Mouse (Mus musculus) G1E-ER4 (cell line): Measurements from ENCODE around the gene Mtfr2. TPM values are rescaled to one million over a fixed set of nuclear protein-coding genes. Genes with fewer than 3 reads are reported as not detected.

Source experiments
- GATA1 ChIP-seq: IDR thresholded peaks from one replicate; pipeline ENCODE4 v1.8.0; 2012; ENCODE audit warnings: low read length, inconsistent platforms
- polyA plus RNA-seq: library from polyadenylated mRNA; stranded (reverse); fragments of >175 nt; gene quantifications from 2 replicates; pipeline ENCODE4 v1.2.3, GENCODE M21; 2012

The Mtfr2 gene
- polyA plus RNA-seq: 9.3 and 10.3 TPM in 2 replicates

DNA sequence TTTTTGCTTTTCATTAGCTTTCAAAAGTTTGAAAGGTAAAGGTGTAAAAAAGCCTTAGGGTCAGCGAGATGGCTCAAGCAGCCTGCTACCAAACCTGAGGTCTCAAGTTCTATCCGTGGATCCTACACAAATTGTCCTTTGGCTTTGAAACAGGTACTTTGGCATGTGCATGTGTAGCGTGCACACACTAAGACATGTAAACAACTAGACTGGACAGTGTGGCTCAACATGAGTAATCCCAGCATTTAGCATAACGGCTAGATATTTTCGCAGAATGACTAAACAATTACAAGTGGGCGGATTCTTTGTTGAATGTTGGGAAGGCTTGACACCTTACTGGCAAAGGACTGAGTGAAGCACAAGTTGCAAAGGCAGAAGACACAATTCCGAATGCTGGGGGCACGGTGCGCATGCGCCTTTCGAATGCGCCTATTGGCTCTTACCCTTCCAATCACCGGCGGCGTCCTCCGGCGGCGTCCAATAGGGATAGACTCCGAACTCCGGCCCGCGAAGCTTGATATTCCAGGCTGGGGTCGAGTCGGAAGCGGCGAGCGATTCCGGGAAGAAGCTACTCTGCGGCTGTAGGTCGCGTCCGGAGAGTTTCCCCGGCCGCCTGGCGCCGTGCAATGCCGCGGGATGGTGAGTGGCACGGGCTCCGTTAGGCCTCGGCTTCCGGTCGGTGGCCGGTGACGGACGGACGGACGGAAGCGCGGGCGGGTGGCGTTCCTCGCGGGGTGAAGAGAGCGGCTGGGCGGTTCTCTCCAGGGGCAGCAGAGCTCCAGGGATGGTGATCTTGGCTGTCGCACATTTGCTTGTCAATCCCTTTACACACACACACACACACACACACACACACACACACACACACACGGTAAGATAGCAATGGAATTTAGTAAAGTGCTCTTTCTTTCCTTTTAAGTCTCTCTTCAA lies at the start of gene Mtfr2:
Mtfr2 (plus strand) TSS at position 486 of the 930 bp plus-strand sequence.
- TF ChIP-seq GATA1: no peak

DNA sequence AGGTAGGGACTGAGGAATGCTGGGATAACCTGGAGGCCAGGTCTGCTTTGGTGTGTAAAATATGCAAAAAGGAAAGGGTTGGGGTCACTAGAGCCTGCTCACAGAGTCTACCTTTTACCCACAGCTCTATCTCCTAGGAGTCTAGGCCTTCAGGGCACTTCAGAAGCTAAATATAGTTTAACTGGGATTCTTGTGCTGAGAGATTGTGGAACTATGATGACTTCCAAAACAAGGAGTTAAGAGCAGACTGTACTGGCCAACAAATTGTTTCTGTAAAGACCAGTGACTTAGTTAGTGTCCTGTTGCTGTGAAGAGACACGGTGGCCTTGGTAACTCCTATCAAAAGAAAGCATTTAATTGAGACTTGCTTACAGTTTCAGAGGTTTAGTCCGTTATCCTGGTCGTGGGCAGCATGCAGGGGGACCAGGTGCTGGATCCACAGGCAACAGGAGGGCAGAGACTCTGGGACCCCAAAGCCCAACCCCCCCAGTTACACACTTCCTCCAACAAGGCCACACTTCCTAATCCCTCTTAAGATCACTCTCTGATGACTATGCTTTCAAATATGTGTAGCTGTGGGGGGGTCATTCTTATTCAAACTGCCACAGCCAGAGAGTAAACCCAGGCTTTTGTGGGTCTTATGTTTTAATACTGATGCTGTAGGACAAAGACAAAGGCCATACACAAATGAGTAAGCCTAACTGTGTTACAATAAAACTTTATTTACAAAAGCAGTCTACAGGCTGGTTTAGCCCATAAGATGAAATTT lies 49.2 kb upstream of the Mtfr2 start:
- TF ChIP-seq GATA1: no peak

DNA sequence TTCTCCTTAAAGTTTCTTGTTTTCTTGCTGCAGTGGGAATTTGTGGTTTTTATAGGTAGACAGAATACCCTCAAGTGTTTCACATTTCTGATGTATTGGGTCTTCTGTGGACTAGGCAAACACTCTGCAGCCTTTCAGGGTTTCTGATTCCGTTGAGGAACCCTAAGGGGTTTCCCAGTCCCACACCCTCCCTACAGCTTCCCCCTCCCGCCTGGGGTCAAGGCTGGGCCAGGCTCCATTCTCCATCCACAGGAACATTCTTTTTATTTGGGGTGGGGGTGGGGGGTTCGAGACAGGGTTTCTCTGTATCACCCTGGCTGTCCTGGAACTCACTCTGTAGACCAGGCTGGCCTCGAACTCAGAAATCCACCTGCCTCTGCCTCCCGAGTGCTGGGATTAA lies 48.5 kb upstream of the Mtfr2 start:
- TF ChIP-seq GATA1: no peak

DNA sequence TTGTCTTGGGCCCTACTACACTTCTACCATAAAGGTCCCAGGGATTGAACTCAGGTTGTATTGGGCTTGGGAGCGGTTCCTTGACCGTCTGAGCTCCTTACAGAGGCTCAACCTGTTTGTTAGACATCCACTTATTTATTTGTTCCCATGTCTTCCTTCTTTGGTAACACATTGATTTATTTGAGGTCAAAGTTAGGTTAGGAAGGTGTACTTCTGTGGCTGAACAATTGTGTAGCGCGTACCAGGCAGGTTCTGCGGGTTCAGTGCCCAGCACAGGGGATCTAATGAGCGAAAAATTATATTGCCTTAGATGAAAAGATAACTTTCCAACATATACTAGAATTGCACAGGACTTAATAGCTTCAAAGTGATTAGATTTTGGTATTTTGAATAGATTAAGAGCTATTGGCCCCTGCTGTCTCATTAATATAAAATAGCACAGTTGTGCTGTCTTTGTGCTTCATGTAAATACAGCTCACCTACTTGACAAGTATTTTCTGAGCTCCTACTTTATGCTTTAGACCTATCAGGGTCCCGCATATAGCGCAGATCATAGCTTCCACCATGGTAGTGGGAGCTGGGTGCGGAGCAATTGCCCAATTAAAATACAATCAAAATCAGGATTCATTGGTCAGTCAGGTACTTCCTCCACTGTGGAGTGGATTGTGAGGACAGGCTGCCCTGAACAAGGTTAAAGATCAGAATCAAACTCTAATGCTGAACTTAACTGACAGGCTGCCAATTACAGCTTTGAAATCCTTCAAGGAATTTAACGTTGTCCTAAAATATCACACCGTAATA lies 36.4 kb upstream of the Mtfr2 start:
- no peak for TF ChIP-seq GATA1

DNA sequence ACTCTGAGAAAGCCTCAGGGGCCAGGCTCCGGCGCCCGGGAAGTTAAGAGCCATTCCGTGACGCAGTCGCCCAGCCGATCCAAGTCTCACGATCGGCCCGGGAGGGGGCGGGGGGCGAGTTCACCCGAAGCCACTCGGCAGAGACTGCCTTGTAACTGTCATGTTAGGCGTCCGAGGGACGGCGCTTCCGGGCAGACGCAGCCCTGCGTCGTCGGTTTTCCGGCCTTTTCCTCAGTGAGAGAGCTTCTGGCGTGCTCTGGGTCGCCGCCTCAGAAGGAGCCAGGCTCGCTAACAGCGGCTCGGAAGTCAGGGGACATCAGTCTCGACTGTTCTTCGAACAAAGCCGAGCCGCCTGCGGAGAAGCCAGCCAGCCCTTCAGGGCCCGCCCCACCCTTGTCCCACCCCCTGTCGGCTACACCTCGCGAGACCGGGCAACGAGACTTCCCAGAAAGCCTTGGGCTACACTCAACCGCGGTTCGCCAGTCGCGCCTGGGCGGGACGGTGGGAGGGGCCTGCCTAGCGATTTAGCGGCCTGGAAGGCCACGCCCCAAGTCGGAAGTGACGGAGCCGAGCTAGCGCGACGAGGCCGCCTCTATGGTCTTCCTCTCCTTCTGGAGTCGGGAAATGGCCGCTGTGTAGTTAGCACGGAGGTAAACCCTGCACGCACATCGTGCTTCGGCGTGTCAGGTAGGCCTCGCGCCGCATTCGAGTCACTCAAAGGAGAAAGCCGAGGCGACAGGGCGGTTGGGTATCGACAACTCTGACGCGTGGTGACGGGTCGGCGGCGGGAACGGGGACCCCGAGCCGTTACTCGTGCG lies 35.4 kb upstream of the Mtfr2 start, which contains the start of gene Bclaf1:
Bclaf1 (plus strand) TSS at position 552 of the 818 bp plus-strand sequence.
- no peak for TF ChIP-seq GATA1

DNA sequence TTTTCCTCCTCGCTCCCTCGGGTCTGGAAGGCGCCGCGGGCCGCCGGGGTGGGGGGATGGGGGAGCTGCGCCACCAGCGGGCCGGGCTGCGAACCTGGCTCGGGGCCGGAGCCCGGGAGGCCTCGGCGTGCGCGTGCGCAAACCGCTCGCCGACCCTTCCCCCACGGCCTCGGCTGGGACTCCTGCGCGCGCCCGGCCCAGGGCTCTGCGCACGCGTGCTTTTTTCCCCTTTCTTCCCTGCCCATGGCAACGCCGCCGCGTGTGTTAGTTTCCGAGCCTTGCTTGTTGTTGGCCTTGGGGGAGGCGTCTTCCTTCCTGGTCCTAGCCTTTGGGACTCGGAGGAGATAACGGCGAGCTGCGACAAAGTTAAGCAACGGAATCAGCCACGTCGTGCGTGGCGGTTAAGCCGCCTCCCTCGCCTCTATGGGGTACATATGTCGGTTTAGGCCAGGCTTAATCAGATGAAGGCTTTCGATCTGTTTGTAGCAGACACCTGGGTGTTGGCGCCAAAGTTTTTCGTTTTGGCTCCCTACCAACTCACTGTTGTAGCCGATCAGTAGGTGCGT lies 34.8 kb upstream of the Mtfr2 start:
- TF ChIP-seq GATA1: no peak

DNA sequence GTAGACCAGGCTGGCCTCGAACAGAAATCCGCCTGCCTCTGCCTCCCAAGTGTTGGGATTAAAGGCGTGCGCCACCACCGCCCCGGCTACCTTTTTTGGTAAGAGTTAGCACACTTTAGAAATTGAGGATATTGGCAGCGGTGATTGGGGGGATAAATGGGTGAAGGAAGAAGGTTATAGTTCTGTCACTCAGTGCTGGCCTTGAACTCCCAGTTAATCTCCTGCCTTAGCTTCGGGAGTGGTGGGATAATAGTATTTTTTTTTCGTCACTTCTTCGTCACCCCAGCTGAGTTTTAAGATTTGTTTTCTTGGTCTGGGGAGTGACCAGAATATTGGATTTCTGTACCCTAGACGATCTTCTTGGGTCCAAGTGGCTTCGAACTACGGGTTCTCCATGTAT lies 34.1 kb upstream of the Mtfr2 start:
- no peak for TF ChIP-seq GATA1

DNA sequence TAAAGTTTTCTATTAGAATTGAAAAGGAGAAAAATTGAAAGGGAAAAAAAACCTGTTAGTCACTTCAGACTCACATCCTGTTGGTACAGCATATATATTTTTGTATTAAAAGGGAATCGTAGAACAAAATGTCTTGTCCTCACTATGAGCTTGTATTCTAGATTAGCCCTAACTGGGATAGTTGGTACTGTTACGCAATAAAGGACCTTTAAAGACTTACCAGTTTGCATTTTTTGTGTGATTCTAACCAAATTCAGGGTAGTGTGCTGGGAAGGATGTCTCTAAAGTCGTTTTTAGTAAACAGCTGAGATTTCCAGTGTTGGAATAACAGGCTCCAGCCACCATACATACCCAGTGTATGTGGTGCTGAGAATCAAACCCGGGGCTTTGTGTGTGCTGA lies 33.6 kb upstream of the Mtfr2 start:
- no peak for TF ChIP-seq GATA1

DNA sequence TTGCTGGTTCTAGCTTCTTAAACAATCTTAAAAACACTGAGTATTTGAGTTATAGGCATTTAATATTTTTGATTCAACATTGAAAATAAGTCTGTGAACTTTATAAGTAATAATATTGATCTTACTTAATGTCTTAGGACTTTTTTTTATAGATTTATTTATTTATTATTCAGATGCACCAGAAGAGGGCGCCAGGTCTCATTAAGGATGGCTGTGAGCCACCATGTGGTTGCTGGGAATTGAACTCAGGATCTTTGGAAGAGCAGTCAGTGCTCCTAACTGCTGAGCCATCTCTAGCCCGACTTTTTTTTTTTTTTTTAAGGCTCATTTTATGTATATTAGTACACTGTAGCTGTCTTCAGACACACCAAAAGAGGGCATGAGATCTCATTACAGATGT lies 32.8 kb upstream of the Mtfr2 start:
- TF ChIP-seq GATA1: no peak

DNA sequence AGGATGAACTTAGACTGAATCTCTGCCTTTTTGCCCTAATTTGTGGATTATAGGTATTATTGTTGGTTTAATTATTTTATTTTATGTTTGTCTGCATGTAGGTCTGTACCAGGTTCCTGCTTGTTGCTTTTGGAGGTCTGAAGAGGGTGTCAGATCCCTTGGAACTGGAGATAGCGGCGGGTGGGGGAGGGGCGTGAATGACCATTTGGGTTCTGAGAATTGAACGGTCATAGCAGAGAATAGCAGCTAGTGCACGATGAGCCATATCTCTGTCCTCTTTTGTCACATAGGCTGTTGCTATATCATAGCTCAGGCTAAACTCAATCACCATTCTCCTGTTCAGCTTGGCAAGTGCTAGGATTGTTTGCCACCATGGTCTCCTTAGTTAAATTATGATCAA lies 30.1 kb upstream of the Mtfr2 start:
- TF ChIP-seq GATA1: no peak

DNA sequence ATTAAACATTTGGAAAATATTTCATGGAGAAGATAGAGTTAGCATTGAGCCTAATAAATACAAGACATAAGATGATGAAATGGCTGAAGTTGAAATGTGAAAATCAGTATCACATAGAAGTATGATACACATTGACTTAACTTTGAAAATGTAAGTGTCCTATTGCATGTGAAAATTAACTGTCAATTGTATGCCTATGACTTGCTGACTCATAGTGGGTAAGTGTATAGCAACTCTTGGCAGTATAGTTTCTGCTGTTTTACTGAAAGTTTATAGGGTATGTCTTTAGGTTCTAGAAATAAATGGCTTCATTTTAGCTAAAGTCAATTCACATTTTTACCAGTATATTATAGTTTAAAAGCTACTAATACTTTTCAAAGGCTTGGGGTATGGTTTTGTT lies 21.3 kb upstream of the Mtfr2 start:
- no peak for TF ChIP-seq GATA1

DNA sequence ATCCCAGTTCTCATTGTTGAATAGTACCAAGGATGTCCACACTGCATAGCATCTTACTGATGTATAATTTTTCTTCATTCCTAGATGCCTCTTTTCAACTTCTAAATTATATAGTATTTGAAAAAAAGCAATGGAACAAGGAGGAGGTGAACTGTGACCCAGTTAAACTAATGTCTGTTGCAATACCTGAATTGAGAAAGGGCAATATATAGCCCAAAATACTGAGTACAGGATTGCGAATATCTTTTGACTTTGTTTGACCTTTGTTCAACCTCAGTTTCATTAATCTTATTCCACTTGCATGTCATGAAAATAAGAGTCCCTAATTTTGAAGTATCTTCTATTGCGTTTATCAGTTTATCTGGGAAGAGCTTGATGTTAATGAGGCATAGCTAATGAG lies 16.3 kb upstream of the Mtfr2 start:
- no peak for TF ChIP-seq GATA1

DNA sequence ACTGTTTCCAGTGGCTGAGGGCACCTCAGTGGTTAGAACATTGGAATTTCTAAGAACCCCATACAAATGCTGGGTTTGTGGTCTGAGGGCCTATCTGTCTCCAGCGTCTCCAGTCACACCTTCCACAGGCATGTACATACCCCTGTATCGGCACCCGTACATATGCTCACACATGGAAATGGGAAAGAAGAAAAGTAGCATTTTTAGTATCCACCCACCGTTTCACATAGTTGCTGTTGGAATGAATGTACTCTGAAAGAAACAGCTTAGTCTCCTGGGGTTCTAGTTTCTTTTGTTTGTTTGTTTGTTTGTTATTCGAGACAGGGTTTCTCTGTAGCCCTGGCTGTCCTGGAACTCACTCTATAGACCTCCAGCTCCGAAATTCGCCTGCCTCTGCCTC lies 9.7 kb upstream of the Mtfr2 start:
- no peak for TF ChIP-seq GATA1

DNA sequence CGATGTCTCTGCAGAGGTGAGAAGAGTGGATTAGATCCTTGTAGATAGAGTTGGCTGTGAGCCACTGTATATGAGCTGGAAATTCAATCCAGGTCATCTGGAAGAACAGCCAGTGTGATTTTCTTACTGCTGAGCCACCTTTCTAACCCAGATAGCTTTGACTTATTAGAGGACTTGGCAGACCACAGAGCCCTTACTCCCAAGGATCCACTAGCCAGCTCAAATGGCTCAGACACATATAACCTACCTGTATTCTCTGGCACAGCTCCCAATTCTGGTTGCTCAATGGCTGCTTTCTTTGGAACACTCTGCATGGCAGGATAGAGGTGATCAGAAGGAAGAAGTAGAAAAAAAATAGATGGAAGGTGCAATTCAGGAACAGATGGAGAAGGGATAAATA lies 1.8 kb upstream of the Mtfr2 start:
- no peak for TF ChIP-seq GATA1
